Mouse (Mus musculus): ENCODE results near the gene Sctr.

The Sctr gene

GRCm38 (mm10) chr1:120100456-120101226, 93.9 kb downstream of the Sctr start:
- DNase-seq (ENCODE audit: low spot score in 2 of 2), result no peak

DNA sequence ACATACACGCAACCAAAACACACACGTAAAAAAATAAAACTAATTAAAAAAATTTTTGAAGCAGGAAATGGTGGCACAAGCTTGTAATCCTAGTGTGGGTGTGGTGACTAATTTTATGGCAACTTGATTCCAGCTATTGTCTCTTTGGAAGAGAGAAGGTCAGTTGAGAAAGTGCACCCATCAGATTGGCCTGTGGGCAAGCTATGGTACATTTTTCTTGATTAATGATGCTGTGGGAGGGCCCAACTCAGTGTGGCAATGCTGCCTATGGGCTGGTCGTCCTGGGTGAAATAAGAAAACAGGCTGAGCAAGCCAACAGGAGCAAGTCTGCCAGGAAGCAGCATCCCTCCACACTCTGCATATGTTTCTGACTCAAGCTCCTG, 94.5 kb downstream of the Sctr start:
- DNase-seq (ENCODE audit: low spot score in 2 of 2), result no peak

DNA sequence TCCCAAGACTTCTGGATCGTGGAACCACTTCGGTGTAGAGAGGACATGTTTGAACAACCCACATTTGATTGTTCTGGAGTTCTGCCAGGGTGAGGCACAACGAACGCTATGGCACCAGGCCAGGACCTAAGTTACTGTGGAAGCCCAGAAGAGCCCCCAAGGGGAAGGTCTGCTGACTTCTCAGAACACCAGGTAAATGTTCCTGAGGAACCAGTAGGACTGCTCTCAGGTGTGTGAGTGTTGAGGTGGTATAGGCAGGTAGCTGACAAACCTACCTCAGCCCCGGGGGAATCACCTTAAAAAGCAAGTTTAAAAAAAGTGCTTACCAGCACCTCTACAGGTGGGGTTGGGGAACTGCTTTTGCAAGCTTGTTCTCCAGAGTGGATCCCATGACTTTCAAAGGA, 98.9 kb downstream of the Sctr start:
- DNase-seq (ENCODE audit: low spot score in 2 of 2), result no peak

GRCm38 (mm10) chr1:120109741-120110432, 103.2 kb downstream of the Sctr start:
- no peak for DNase-seq (ENCODE audit: low spot score in 2 of 2)

DNA sequence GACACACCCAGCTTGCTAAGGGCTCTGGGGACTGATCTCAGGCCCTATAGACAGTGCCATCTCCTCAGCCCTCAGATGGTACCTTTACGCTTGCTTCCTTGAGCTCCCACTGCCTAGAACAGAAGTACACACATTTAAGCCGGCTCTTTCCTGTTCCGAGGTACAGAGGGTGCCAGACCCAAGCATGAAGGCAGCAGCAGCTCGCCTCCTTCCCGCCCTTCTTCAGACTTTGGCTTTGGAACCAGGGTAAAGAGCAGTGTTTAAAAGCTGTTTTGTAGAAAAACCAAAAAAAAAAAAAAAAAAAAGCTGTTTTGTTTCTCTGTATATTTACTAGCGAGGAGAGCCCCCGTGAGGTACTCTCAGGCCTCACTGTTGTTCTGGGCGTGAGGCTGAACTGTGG, 105.1 kb downstream of the Sctr start:
- DNase-seq (ENCODE audit: low spot score in 2 of 2), result no peak

- no peak for DNase-seq (ENCODE audit: low spot score in 2 of 2)
These were observed 105.8 kb downstream of the Sctr start for GRCm38 (mm10) chr1:120112251-120113187.
